8 mouse cellular contexts compared by ENCODE assay signal in the genomic region with DNA sequence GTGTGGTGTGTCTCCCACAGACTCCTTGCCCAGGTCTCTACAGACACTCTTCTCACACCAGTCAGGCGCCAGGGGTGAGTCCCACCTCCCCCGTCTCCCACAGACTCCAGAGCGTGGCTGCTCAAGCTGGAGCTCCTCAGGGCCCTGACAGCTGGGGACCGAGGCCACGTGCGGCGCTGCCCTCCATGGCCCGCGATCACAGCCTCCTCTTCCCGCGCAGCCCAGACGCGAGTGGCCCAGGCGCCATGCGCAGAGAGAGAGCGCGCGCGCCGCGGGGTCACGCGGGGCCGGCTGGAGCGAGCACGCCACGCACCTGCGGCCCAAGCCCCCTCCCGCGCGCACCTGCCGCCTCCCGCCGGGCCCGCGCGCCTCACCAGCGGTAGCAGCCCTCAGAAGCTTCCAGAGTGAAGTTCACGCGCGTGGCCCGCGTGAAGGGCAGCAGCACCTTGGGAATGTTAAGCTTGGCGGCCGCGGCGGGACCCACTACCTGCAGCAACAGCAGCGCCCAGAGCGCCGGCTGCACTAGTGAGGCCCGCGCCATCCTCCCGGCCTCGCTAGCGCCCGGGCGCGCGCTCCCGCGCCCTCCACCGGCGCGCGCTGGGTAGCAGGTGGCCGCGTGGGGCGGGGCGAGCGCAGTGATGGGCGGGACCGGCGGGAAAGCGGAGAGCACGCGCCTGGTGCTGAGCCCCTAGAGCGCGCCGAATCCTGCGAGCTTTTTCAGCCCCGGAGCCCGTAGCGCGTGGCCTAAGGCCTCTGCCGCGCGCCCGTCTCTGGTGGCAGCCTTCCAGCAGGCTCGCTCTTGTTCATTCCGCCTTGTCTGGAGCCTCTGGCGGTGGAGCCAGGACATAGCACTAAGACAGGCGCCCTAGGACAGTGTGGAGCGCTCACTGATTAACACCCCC. TPM values are rescaled to one million over a fixed set of nuclear protein-coding genes. Genes with fewer than 3 reads are reported as not detected.
A peak's percentile ranks its signal among the peaks of the same experiment; 100 is the strongest.
DNase-seq lines count a peak whose midpoint lies in the region; ATAC-seq lines count a peak whose summit lies in the region.

Gene Nup210, minus strand, starts transcription at position 586 of the 902 bp plus-strand sequence.

- 0 out of 2 replicates have a peak, but pooled peaks cover 3% of the 10 kb centered on the region for H3K4me1 ChIP-seq in brown adipose tissue, adult 24 weeks (ENCODE audit: control insufficient read depth, insufficient read depth, insufficient read length, low read length)
- peaks cover 9 to 12% of the 10 kb centered on the region in 2 experiments for H3K4me1 ChIP-seq in heart, embryonic 14.5 days (ENCODE audit: control insufficient read depth in 2 of 2, insufficient read depth in 2 of 2, low read length in 2 of 2)
- peaks cover 80% of the 10 kb centered on the region for H3K4me1 ChIP-seq in liver, embryonic 13.5 days (replicated peaks)
- H3K4me1 ChIP-seq in stomach, embryonic 16.5 days (ENCODE audit: control insufficient read depth, insufficient read depth, low read length): peaks cover 20% of the 10 kb centered on the region; the same call in 1 of the 2 replicates

- peak within 1 kb of the TSS; percentile 99 for H3K4me2 ChIP-seq in heart, embryonic 14.5 days (ENCODE audit: low read length)
- H3K4me2 ChIP-seq in liver, embryonic 13.5 days: peak within 1 kb of the TSS; percentile 99
- H3K4me2 ChIP-seq in stomach, embryonic 16.5 days (ENCODE audit: low read depth, low read length): peak within 1 kb of the TSS; percentile 100

- under 1% methylated on average over 72 of the region's 93 CpGs for WGBS in heart, embryonic 14.5 days
- under 1% methylated on average over 91 of the region's 93 CpGs for WGBS in liver, embryonic 13.5 days (ENCODE audit: insufficient replicate concordance)
- WGBS in stomach, embryonic 16.5 days: under 1% methylated on average over 91 of the region's 93 CpGs

- no peaks in the 10 kb centered on the region for H3K9me3 ChIP-seq in heart, embryonic 14.5 days (ENCODE audit: control insufficient read depth, low read length)
- H3K9me3 ChIP-seq in liver, embryonic 13.5 days (replicated peaks): no peaks in the 10 kb centered on the region; the same call in 1 of the 2 replicates
- H3K9me3 ChIP-seq in stomach, embryonic 16.5 days (replicated peaks; ENCODE audit: control insufficient read depth, low read length): no peaks in the 10 kb centered on the region

- peak within 1 kb of the TSS; percentile 83 for H3K9ac ChIP-seq in heart, embryonic 14.5 days (ENCODE audit: low read length)
- H3K9ac ChIP-seq in liver, embryonic 13.5 days: peak within 1 kb of the TSS; percentile 99
- peak within 1 kb of the TSS; percentile 77 for H3K9ac ChIP-seq in stomach, embryonic 16.5 days (ENCODE audit: low read length)

- no peaks in the 10 kb centered on the region for H3K27me3 ChIP-seq in heart, embryonic 14.5 days (ENCODE audit: control insufficient read depth, insufficient read depth, low read length)
- peaks cover 6% of the 10 kb centered on the region; the same call in 1 of the 2 replicates for H3K27me3 ChIP-seq in liver, embryonic 13.5 days
- no peaks in the 10 kb centered on the region; the same call in 1 of the 2 replicates for H3K27me3 ChIP-seq in stomach, embryonic 16.5 days (ENCODE audit: control insufficient read depth, insufficient read depth, low read length)

- no peak within 1 kb of the TSS for H3K27ac ChIP-seq in brown adipose tissue, adult 24 weeks (replicated peaks; ENCODE audit: low read depth, low read length)
- peak within 1 kb of the TSS in 1 of 2 experiments; percentile 64; a peak in 2 of 4 replicates for H3K27ac ChIP-seq in heart, embryonic 14.5 days (replicated peaks in 1 of 2; ENCODE audit: control insufficient read depth in 1 of 2, insufficient read depth in 1 of 2, low read depth in 2 of 2, low read length in 2 of 2)
- peak within 1 kb of the TSS; percentile 96 for H3K27ac ChIP-seq in liver, embryonic 13.5 days
- H3K27ac ChIP-seq in stomach, embryonic 16.5 days (ENCODE audit: low read length): peak within 1 kb of the TSS; percentile 26

- DNase-seq in CD4-positive helper T cell, adult 2 months (ENCODE audit: low read depth, low spot score): peak; percentile 98
- peak; percentile 34 for DNase-seq in fibroblast of lung, adult 2 months (ENCODE audit: low read depth)
- DNase-seq in kidney, postnatal 14 days: peak; percentile 97
- peak; percentile 81 for DNase-seq in liver, embryonic 13.5 days
- DNase-seq in neural tube, embryonic 10.5 days (ENCODE audit: extremely low spot score, low spot score): peak; percentile 90

- H3K4me3 ChIP-seq in brown adipose tissue, adult 24 weeks (ENCODE audit: insufficient read depth, low read depth, low read length): peak within 1 kb of the TSS; percentile 79
- peak within 1 kb of the TSS; percentile 78 to 85 for H3K4me3 ChIP-seq in heart, embryonic 14.5 days (ENCODE audit: control insufficient read depth in 1 of 2, insufficient read depth in 1 of 2, low read depth in 1 of 2, low read length in 2 of 2)
- H3K4me3 ChIP-seq in liver, embryonic 13.5 days (replicated peaks): peak within 1 kb of the TSS; percentile 97
- peak within 1 kb of the TSS; percentile 67 for H3K4me3 ChIP-seq in stomach, embryonic 16.5 days (replicated peaks; ENCODE audit: low read length)

- peak; percentile 96 for ATAC-seq in heart, embryonic 14.5 days (ENCODE audit: insufficient number of reproducible peaks, insufficient read depth, low FRiP score, low read depth)
- ATAC-seq in liver, embryonic 13.5 days (ENCODE audit: low read depth): peak; percentile 86
- peak; percentile 97 for ATAC-seq in stomach, embryonic 16.5 days (ENCODE audit: insufficient read depth, low FRiP score)

- H3K36me3 ChIP-seq in heart, embryonic 14.5 days (ENCODE audit: control insufficient read depth, insufficient read depth, low read length): no peaks in the 10 kb centered on the region
- H3K36me3 ChIP-seq in liver, embryonic 13.5 days: peaks cover 18% of the 10 kb centered on the region
- no peaks in the 10 kb centered on the region for H3K36me3 ChIP-seq in stomach, embryonic 16.5 days (ENCODE audit: control insufficient read depth, insufficient read depth, low read length)

RNA-seq across cellular contexts. Expression of gene Nup210, which starts in this region (rescaled TPM):
- 0.96 and 1.4 TPM in 2 replicates for polyA plus RNA-seq in brown adipose tissue, adult 24 weeks (2012; ENCODE audit: insufficient read depth, insufficient read length, missing spikeins)
- 6.3 and 7.1 TPM in 2 replicates for polyA plus RNA-seq in heart, embryonic 14.5 days (2014; fragmentation: Nextera tagmentation; extraction: Ambion mirVana)
- polyA plus RNA-seq in liver, embryonic 13.5 days (2015; fragmentation: Nextera tagmentation; extraction: Ambion mirVana): 28.5 and 34.3 TPM in 2 replicates
- 12.8 and 12.9 TPM in 2 replicates for polyA plus RNA-seq in stomach, embryonic 16.5 days (2015; fragmentation: Nextera tagmentation; extraction: Ambion mirVana)

Comparison
In these comparisons a context has a peak if more than half of its experiments do, and no peak if none do; other contexts are left out.
1. DNase-seq: peak in every context shown above with its lines; median percentile 98 in CD4-positive helper T cell, adult 2 months; 97 in kidney, postnatal 14 days; 90 in neural tube, embryonic 10.5 days; 81 in liver, embryonic 13.5 days; 34 in fibroblast of lung, adult 2 months.